Mouse (Mus musculus): ENCODE measurements around the gene Slc22a16.

GRCm38 (mm10) chr10:40523312-40523975 is 46.7 kb upstream of the Slc22a16 start:
- no peak for TF ChIP-seq POLR2A (IDR thresholded peaks at IDR 0.05; ENCODE audit: borderline replicate concordance, insufficient read depth, low read length)
- TF ChIP-seq CTCF (IDR thresholded peaks at IDR 0.05; ENCODE audit: borderline replicate concordance, insufficient read depth, low read depth, low read length) = no peak

All from cerebellum, adult 2 months (tissue).